Mouse (Mus musculus) limb, embryonic 11.5 days (tissue): ENCODE measurements at regions not wholly inside any gene's neighbourhood (a gene's known extent, or its start where the extent isn't known, plus 50 kb on each side); places are given as distances from the start of the nearest gene placed in this dataset.

ENCODE experiments used
- ATAC-seq: fragments of 200-750 bp; cut with Nextera tagmentation; 2 replicates; pipeline ENCODE4 v1.8.0; 2017; ENCODE audit warnings: low read depth; ENCODE audit not compliant: insufficient number of reproducible peaks, low FRiP score, low TSS enrichment
- DNase-seq: peaks from one replicate; pipeline ENCODE4 v3.0.0-alpha.2; 2015; ENCODE audit warnings: low spot score
- H3K27ac ChIP-seq: fragments of 300-500 bp; sonication (generic); replicated peaks from 2 replicates; pipeline ENCODE4 v1.5.1; 2014; ENCODE audit warnings: low read depth, mild to moderate bottlenecking, low read length
- H3K27me3 ChIP-seq: fragments of 300-500 bp; sonication (generic); 2 replicates; pipeline ENCODE4 v1.6.1; 2014; ENCODE audit warnings: mild to moderate bottlenecking, low read length, mixed read lengths; ENCODE audit not compliant: control insufficient read depth, insufficient read depth
- H3K36me3 ChIP-seq: fragments of 300-500 bp; sonication (generic); 2 replicates; pipeline ENCODE4 v1.6.1; 2014; ENCODE audit warnings: mild to moderate bottlenecking, low read length, moderate library complexity, mixed read lengths; ENCODE audit not compliant: control insufficient read depth, insufficient read depth
- H3K4me1 ChIP-seq: fragments of 300-500 bp; sonication (generic); 2 replicates; pipeline ENCODE4 v1.6.1; 2014; ENCODE audit warnings: low read length, mixed read lengths; ENCODE audit not compliant: control insufficient read depth, insufficient read depth
- H3K4me2 ChIP-seq: fragments of 300-500 bp; sonication (generic); 2 replicates; pipeline ENCODE4 v1.6.1; 2014; ENCODE audit warnings: low read depth, mild to moderate bottlenecking, moderate library complexity; ENCODE audit not compliant: severe bottlenecking
- H3K4me3 ChIP-seq: fragments of 300-500 bp; sonication (generic); 2 replicates; pipeline ENCODE4 v1.5.1; 2014; ENCODE audit warnings: low read depth, low read length
- H3K9ac ChIP-seq: fragments of 300-500 bp; sonication (generic); 2 replicates; pipeline ENCODE4 v1.6.1; 2014; ENCODE audit warnings: mild to moderate bottlenecking, low read length
- H3K9me3 ChIP-seq: fragments of 300-500 bp; sonication (generic); 2 replicates; pipeline ENCODE4 v1.6.1; 2016; ENCODE audit warnings: low read length; ENCODE audit not compliant: control insufficient read depth
- WGBS: fragments of 180-500 bp; shearing (Covaris S2); extraction: QIAGEN DNeasy Blood & Tissue Kit; methylation state at CpG from one replicate; pipeline ENCODE4 v1.1.7; 2014; 5-methylcytosine and 5-hydroxymethylcytosine counted together

DNA sequence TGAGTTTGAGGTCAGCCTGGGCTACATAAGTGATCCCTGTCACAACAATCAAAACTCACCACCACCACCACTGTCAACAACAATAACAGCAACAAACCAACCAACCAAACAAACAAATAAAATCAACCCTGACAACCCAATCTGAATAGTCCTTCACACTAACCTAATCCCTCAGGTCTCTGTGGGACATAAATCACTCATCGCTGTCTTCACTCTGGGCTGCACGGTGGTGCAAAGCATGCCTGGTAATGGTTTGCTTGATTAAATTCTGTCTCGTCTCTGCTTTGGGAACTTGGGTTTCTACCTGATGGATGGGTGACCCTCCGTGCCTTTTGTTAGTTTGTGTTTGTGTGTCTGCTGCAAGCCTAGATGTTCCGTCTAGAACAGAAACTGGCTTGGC lies 100.6 kb downstream of the Slc17a6 start:
- no peak overlapping the region for H3K9ac ChIP-seq
- H3K4me3 ChIP-seq = no peak overlapping the region
- 0 out of 2 replicates have a peak, but pooled peaks have one; percentile 51 for ATAC-seq
- no peak overlapping the region for H3K4me2 ChIP-seq
- H3K4me1 ChIP-seq = peaks cover 4% of the 10 kb centered on the region; the same call in 1 of the 2 replicates
- peak; percentile 26 for DNase-seq
- H3K9me3 ChIP-seq = no peaks in the 10 kb centered on the region
- H3K36me3 ChIP-seq = no peaks in the 10 kb centered on the region
- 38% methylated on average over 5 of the region's 5 CpGs for WGBS
- H3K27ac ChIP-seq = no peak overlapping the region
- H3K27me3 ChIP-seq = no peaks in the 10 kb centered on the region

DNA sequence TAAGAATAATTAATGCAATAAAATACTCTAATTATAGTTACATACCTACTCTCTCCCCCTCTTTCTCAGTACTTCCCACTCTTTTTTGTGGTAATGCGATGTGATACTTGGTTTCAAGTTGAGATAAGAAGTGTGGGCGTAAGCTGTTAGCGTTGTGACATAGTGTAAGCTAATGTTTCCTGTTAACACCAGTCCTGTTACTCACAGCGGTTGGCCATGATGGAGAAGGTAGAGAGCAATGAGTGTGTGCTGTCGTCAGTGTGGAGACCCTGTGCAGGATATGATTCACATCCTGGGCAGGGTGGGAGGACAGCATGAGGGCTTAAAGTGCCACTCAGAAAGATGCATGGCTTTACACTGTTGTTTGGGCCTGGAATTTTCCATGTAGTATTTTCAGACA lies 102.1 kb downstream of the Slc17a6 start:
- 72% methylated on average over 5 of the region's 5 CpGs for WGBS
- DNase-seq (no peak), ATAC-seq (no peak)
- H3K9ac ChIP-seq = no peak overlapping the region
- no peaks in the 10 kb centered on the region for H3K27me3 ChIP-seq
- H3K36me3 ChIP-seq = no peaks in the 10 kb centered on the region
- peaks cover 4% of the 10 kb centered on the region; the same call in 1 of the 2 replicates for H3K4me1 ChIP-seq
- no peak overlapping the region for H3K4me2 ChIP-seq
- no peaks in the 10 kb centered on the region for H3K9me3 ChIP-seq
- no peak overlapping the region for H3K27ac ChIP-seq
- H3K4me3 ChIP-seq = no peak overlapping the region

DNA sequence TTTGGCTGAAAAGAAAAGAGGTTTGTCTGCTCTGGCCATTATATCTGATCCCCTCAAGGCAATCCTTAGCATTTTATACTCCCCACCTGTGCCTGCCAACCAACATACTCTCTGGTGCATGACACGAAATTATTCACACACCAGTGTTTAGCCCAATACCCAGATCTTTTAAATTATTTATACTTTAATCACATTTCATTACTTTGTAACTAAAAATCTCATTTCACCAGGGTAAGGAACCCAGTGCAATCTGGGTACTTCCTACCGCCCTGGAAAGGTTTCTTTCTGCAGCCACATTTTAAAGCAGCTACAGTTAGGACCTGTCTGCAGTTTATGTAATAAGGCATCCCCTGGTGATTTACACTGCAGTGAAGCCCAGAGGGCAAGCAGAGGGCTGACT lies 114.5 kb downstream of the Slc17a6 start:
- no peak for ATAC-seq
- 52% methylated on average over 2 of the region's 2 CpGs for WGBS
- H3K4me2 ChIP-seq = no peak overlapping the region
- no peaks in the 10 kb centered on the region for H3K4me1 ChIP-seq
- no peak for DNase-seq
- H3K9me3 ChIP-seq = no peaks in the 10 kb centered on the region
- H3K9ac ChIP-seq = no peak overlapping the region
- H3K4me3 ChIP-seq = no peak overlapping the region
- H3K27me3 ChIP-seq = no peaks in the 10 kb centered on the region
- H3K36me3 ChIP-seq = no peaks in the 10 kb centered on the region
- no peak overlapping the region for H3K27ac ChIP-seq

DNA sequence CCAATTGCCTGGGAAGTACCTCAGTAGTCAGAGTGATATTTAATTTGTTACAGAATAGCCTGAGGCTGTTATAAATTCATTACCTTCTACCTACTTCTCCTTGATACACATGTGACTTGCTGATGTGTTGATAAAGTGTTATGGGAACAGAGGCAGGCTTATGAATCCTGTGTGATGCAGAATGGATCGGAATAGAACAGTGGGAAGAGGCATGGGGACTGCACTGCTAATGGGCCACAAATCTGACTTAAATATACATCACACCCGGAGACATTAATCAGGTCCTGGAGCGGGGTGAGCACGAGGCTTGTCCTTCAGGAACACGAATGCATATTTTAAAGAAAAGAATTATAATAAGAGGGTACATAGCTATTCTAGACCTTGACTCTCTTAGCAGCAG lies 117.8 kb downstream of the Slc17a6 start:
- DNase-seq (no peak), ATAC-seq (no peak)
- H3K27ac ChIP-seq = no peak overlapping the region
- 82% methylated on average over 5 of the region's 5 CpGs for WGBS
- H3K9me3 ChIP-seq = no peaks in the 10 kb centered on the region
- H3K4me1 ChIP-seq = no peaks in the 10 kb centered on the region
- H3K36me3 ChIP-seq = no peaks in the 10 kb centered on the region
- H3K4me2 ChIP-seq = no peak overlapping the region
- H3K27me3 ChIP-seq = no peaks in the 10 kb centered on the region
- H3K9ac ChIP-seq = no peak overlapping the region
- no peak overlapping the region for H3K4me3 ChIP-seq

DNA sequence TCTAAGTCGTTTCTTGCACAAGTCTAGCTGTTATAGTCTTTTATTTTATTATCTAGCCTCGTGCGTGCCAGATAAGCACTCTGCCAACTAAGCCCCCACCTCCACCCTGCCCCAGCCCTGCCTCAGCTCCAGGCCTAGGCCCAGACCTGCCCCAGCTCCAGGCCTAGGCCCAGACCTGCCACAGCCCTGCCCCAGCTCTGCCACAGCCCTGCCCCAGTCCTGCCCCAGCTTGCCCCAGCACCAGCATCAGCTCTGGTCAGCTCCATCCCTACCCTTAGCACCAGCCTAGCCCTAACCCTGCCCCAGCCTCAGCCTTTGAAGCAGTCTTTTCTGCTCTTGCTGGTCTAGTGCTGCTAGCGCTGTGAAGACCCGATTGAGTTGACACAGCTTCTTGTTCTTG lies 119.1 kb downstream of the Slc17a6 start:
- no peaks in the 10 kb centered on the region for H3K36me3 ChIP-seq
- H3K27ac ChIP-seq = no peak overlapping the region
- WGBS = 80% methylated on average over 5 of the region's 5 CpGs
- DNase-seq = no peak
- H3K27me3 ChIP-seq = no peaks in the 10 kb centered on the region
- no peaks in the 10 kb centered on the region for H3K4me1 ChIP-seq
- 0 out of 2 replicates have a peak, but pooled peaks have one; percentile 44 for ATAC-seq
- H3K4me3 ChIP-seq = no peak overlapping the region
- H3K9ac ChIP-seq = no peak overlapping the region
- H3K4me2 ChIP-seq = no peak overlapping the region
- no peaks in the 10 kb centered on the region for H3K9me3 ChIP-seq

DNA sequence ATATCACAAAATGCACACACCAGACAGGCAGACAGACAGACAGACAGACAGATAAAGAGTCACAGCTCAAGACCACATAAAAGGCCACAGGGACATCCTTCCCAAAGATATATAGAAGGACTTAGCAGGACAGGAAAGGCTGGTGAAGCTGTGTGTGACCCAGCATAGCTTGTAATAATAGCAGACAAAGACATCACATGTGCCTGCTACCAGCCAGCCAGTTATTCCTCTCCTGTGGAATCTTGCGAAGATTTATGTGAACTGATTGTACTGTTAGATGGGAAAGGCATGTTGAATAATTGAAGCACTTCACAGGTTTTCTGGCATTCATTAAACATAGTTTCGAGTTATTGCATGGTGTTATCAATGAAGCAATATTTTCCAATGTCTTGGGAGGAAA lies 119.1 kb upstream of the Gas2 start:
- 80% methylated on average over 2 of the region's 2 CpGs for WGBS
- no peak overlapping the region for H3K4me3 ChIP-seq
- H3K27ac ChIP-seq = no peak overlapping the region
- H3K9me3 ChIP-seq = no peaks in the 10 kb centered on the region
- no peak overlapping the region for H3K4me2 ChIP-seq
- no peaks in the 10 kb centered on the region for H3K27me3 ChIP-seq
- no peaks in the 10 kb centered on the region for H3K36me3 ChIP-seq
- H3K4me1 ChIP-seq = no peaks in the 10 kb centered on the region
- DNase-seq (no peak), ATAC-seq (no peak)
- no peak overlapping the region for H3K9ac ChIP-seq

DNA sequence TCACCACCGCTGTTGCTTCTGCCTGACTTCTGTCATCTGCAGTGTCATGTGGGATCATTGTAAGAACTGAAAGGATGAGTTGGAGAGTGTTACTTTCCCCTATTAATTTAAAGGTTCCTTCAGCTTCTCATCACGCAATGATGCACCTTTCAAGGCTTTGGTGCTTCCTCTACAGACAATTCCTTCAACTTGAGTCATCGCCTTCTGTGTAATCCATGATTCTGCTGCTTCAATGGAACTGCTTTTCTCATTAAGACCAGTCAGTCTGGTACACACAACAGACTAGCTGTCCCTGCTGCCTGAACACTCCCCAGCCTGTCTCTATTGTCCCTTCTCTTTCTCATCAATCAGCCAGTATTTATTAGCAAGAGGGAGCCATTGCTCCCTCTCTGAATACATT lies 116.2 kb upstream of the Gas2 start:
- 95% methylated on average over 3 of the region's 3 CpGs for WGBS
- no peaks in the 10 kb centered on the region for H3K4me1 ChIP-seq
- no peak overlapping the region for H3K9ac ChIP-seq
- H3K27me3 ChIP-seq = no peaks in the 10 kb centered on the region
- no peak overlapping the region for H3K4me3 ChIP-seq
- no peak overlapping the region for H3K27ac ChIP-seq
- no peak for ATAC-seq
- no peak for DNase-seq
- H3K9me3 ChIP-seq = no peaks in the 10 kb centered on the region
- H3K4me2 ChIP-seq = no peak overlapping the region
- H3K36me3 ChIP-seq = no peaks in the 10 kb centered on the region

DNA sequence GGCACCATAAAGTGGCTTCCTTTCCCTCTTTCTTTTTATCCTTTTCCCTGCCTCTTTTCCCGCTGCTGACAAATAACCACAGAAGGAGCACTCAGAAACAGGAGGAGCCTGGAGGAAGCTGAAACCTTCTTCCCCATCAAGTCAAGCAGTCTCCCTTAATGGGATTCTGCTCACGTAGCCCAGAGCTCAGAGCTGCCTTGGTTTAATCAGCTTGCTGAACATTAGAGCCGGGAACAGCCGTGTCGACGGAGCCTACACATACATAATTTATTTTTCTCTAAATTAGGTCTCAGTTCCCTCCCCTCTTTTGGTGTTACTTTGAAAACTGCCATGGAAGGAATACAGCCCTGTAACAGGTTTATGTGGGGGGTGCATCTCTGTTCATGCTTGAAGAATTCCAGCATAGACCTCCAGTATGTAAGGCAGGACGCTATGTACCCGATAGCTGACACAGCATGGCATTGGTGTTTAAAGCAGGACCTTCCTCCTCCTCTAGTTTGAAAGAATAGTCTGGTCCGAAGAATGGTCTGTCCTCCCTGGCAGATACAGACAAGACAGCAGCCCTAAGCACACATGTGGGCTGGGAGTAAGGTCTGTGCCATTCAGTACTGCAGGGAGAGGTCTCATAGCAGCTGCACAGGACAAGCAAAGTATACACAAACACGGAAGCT lies 113.0 kb upstream of the Gas2 start:
- ATAC-seq (no peak), DNase-seq (no peak)
- H3K36me3 ChIP-seq = no peaks in the 10 kb centered on the region
- no peak overlapping the region for H3K4me2 ChIP-seq
- no peak overlapping the region for H3K27ac ChIP-seq
- H3K27me3 ChIP-seq = no peaks in the 10 kb centered on the region
- H3K4me3 ChIP-seq = no peak overlapping the region
- H3K9ac ChIP-seq = no peak overlapping the region
- no peaks in the 10 kb centered on the region for H3K9me3 ChIP-seq
- no peaks in the 10 kb centered on the region for H3K4me1 ChIP-seq
- WGBS = 44% methylated on average over 10 of the region's 10 CpGs
